Mouse (Mus musculus) frontal cortex, postnatal 25 days (tissue): Measurements from ENCODE around the gene Atp8b3.
A peak's percentile ranks its signal among the peaks of the same experiment; 100 is the strongest.

Experiments
- DNase-seq, 2 experiments: peaks; one replicate each; pipeline ENCODE4 v3.0.0; 2022; ENCODE audit warnings: low spot score in 2 of 2

Atp8b3 gene

DNA sequence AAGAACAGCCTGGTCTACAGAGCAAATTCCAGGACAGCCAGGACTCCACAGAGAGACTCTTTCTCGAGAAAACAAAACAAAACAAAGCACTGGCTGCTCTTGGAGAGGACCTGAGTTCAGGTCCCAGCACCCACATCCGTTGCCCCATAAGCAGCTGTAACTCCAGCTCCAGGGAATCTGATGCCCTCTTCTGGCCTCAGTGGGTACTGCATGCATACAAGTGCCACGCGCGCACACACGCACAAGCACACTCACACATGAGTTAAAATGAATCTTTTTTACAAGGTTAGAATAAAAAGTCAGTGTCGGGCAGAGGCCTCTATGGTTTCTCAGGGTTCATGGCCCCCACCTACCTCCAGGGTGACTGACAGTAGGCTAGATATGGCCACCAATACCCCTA is 15.6 kb downstream of the Atp8b3 start:
- DNase-seq = no peak

DNA sequence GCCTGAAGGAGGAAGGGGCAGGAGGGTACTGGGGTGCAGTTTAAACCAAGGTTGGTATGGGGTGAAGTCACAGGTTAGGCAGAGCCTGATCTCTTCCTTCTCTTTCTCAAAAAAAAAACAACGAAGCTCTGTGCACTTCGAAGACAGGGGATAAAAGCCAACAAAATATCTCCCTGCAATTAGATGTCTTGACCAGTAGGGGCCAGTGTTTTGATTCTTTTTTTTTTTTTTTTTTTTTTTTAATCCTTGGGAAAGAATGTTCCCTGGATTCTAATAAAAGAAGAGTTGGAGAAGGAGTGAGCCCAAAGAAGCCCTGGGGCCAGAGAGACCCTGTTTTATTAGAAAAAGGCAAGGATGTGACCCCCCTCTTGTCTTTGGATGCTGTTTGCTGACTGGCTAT is 19.6 kb downstream of the Atp8b3 start:
- no peak for DNase-seq

DNA sequence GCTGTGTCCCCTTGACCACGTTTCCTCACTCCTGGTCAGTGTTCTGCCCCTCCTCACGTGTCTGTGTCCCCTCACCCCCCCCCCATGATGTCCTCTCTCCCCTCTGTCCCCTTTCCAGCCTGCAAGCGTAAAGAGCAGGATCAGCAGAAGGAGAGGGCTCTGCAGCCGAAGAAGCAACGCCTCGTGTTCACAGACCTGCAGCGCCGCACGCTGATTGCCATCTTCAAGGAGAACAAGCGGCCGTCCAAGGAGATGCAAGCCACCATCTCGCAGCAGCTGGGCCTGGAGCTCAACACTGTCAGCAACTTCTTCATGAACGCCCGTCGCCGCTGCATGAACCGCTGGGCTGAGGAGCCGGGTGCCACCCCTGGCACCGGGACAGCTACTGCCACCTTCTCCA is 25.2 kb downstream of the Atp8b3 start:
- no peak for DNase-seq

- DNase-seq = no peak
Observed at GRCm38 (mm10) chr10:80510273-80510660, 28.7 kb downstream of the Atp8b3 start.

DNA sequence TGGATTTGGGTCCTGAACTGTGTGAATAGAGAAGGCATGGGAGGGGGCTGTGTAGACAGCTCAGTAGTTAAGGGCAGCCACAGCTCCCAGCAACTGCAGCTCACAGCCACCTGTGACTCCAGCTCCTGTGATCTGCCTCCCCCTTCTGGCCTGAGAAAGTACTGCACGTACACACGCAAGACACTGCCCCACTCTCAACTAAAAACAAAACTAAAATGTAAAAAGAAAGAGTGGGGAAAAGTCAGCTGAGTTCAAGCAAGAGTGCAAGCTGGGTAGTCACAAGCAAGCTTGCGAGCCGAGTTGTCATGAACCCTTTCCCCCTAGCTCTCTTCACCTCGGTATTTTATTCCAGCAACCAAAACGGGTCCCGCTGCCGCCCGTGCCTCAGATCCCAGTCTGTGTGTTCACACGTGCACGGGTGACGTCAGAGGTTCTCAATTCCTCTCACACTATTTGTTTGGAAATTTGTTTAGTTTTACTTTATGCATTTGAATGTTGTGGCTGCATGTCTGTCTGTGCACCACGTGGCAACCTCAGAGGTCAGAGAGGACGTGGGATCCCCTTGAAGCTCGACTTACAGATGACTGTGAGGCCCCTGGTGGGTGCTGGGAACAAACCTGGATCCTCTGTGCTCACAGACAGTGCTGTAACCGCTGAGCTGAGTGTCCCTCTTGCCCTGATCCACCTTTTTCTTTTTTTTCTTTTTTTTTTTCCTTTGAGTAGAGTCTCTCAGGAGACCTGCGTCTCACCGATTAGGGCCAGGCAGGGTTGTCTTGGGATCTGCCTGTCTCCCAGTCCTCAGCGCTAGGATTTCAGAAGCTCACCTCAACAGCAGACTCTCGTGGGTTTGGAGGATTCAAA is 29.3 kb downstream of the Atp8b3 start:
- DNase-seq = peak; percentile 69 to 75

DNA sequence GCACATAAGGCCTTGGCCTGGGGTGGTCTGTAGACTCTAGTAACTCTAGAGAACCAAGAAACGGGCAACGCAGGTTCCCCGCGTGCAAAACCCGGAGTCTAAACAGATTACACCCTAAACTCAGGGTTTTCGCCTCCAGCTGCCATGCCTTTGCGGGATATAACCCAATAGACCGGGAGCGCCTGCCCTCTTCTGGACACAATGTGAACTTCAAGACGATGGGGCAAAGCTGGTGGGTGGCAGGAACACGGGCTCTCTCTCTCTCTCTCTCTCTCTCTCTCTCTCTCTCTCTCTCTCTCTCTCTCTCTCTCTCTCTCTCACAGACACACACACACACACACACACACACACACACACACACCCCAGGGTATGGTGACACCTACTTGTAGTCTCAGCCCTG is 32.7 kb downstream of the Atp8b3 start:
- DNase-seq = peak; percentile 51 to 53

GRCm38 (mm10) chr10:80504724-80505123 is 34.2 kb downstream of the Atp8b3 start:
- DNase-seq = no peak

- DNase-seq = no peak
Observed at GRCm38 (mm10) chr10:80503599-80504220, 35.2 kb downstream of the Atp8b3 start.

DNA sequence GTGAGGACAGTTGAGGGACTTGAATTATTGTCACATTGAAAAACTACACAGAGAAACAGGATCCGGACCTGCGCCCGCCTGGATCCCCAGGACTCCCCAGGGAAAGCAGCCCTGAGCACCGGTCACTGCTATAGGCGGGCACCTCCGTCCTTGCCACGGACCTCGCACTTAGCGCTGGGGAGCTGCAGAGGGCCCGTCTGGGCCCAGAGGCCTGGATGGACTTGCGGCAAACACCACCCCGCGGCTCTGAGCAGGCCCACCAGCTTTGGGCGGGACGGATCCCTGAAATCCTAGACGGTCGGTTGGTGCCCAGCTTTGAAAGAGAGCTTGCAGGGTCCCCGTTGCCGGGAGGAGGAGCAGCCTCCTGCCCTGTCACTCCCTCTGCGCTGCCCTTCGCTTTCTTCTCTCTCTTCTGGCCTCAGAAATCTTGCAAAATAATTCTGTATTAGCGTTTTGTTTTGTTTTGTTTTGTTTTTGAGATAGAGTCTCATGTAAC is 36.1 kb downstream of the Atp8b3 start:
- no peak for DNase-seq

- DNase-seq = no peak
Observed at GRCm38 (mm10) chr10:80502291-80502690, 36.6 kb downstream of the Atp8b3 start.

DNA sequence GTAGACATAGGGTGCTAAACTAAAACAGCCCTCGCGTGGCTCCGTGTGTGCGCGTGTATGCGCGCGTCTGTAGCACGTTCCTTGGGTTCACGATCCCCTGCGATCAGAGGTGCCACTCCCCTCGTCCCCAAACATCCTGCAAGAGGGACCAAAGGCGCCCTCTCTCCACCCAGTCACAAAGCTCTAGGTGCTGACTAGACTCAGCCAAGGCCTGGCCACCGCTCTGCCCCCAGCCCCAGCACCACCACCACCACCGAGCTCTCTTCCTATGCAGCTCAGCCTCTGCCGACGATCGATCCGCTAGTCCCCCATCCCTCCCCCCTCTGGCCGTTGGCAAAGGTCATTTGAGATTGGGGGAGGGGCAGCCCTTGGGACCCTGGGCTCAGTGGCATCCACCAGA is 42.5 kb downstream of the Atp8b3 start:
- DNase-seq = no peak

GRCm38 (mm10) chr10:80495901-80496300 is 43.0 kb downstream of the Atp8b3 start:
- DNase-seq = no peak

GRCm38 (mm10) chr10:80494732-80495131 is 44.2 kb downstream of the Atp8b3 start, which contains the start of gene Onecut3:
Onecut3 (plus strand) TSS chr10:80494835.
- DNase-seq = no peak

- DNase-seq = no peak
Observed at GRCm38 (mm10) chr10:80490051-80490450, 48.9 kb downstream of the Atp8b3 start.

DNA sequence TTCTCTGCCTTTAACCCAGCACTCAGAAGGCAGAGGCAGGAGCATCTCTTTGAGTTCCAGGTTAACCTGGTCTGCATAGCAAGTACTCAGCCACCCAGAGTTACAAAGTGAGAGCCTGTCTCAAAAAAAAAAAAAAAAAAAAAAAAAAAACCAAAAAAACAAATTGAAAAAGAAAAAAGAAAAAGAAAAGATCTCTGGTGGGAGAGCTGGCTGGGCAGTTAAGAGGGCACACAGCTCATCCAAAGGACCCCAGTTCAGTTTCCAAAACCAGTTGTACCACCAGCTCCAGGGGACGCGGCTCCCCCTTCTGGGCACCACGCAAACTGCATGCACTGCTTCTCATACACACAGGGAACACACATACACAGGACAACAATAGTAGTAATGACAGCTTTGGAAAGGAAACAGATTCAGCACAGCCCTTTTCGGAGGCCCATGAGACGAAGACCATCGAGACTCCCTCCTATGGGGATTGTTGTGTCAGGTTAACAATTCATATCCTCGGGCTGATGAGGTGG is 52.0 kb downstream of the Atp8b3 start:
- DNase-seq = no peak

DNA sequence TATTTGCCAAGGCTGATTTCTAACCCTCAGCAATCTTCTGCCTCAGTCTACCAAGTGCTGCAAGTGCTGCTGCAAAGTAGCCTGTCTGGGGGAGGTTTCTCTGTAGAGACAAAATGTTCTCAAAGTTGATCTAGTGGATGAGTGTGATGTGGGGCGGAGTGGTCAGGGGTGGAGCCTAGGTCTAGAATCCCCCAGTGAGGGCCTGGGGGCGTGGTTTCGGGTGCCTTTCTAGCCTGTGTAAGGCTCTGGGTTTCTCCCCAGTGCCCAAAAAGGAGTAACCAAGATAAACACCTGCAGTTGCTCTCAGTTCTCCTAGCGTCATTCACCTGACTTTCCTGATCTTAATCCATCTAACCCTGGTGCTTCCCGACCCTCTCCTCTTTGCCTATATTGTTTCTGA is 57.9 kb downstream of the Atp8b3 start:
- DNase-seq = no peak

DNA sequence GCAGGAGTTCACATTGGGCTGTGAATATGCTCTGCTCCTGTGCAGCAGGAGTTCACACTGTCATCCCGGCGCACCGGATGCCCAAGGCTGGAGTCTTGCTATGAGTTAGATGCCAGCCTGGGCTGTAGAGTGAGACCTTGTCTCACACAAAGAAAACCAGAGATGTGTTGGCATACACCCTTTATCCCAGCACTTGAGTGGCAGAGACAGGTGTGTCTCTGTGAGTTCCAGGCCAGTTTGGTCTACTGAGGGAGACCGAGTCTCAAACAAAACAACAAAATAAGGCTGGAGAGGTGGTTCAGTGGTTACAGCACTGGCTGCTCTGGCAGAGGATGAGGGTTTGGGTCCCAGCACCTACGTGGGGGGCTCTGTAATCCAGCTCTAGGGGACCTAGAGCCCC is 60.4 kb downstream of the Atp8b3 start:
- DNase-seq = no peak

GRCm38 (mm10) chr10:80475290-80475959 is 63.5 kb downstream of the Atp8b3 start:
- peak; percentile 64 to 81 for DNase-seq
